Mouse (Mus musculus) CH12.LX (cell line): Measurements from ENCODE around the gene Nol3. TPM values are rescaled to one million over a fixed set of nuclear protein-coding genes. Genes with fewer than 3 reads are reported as not detected.

Experiments
- DNase-seq: peaks from one replicate; pipeline ENCODE4 v3.0.0-alpha.2; 2013; ENCODE audit errors: extremely low read depth
- H3K27ac ChIP-seq: 2 replicates; pipeline ENCODE4 v1.5.1; 2012; ENCODE audit warnings: low read depth, mild to moderate bottlenecking, control low read depth, moderate library complexity; ENCODE audit not compliant: insufficient read depth
- H3K27me3 ChIP-seq: replicated peaks from 2 replicates; pipeline ENCODE3; 2012; ENCODE audit warnings: inconsistent platforms
- H3K36me3 ChIP-seq, 2 experiments: replicated peaks in 1 of 2; 2 replicates each; pipeline versions ENCODE3 to v1.6.1; 2012; ENCODE audit warnings: inconsistent platforms in 1 of 2, low read length in 1 of 2, mild to moderate bottlenecking in 1 of 2, mixed read lengths in 1 of 2, moderate library complexity in 1 of 2; ENCODE audit not compliant: control insufficient read depth in 1 of 2, insufficient read depth in 1 of 2
- H3K4me1 ChIP-seq, 2 experiments: 2 replicates each; pipeline ENCODE4 v1.6.1; 2012; ENCODE audit warnings: inconsistent platforms in 1 of 2, moderate library complexity in 1 of 2; ENCODE audit not compliant: insufficient read depth in 2 of 2, control insufficient read depth in 1 of 2
- H3K4me2 ChIP-seq: 2 replicates; pipeline ENCODE4 v1.6.1; 2012; ENCODE audit warnings: low read depth, mild to moderate bottlenecking, control low read depth; ENCODE audit not compliant: poor library complexity, insufficient read depth, severe bottlenecking
- H3K4me3 ChIP-seq, 3 experiments: fragments of 150-350 bp in 1 of 3; sonication (generic) in 1 of 3; replicated peaks in 1 of 3; 2 replicates each; pipeline versions ENCODE3 to v1.5.1; 2011 to 2012; ENCODE audit warnings: low read depth in 2 of 3, low read length in 2 of 3, mild to moderate bottlenecking in 2 of 3, moderate library complexity in 2 of 3, control low read depth in 1 of 3, improper control_type of control experiment in 1 of 3, inconsistent platforms in 1 of 3, mixed read lengths in 1 of 3; ENCODE audit not compliant: poor library complexity in 1 of 3
- H3K79me2 ChIP-seq: replicated peaks from 2 replicates; pipeline ENCODE4 v1.6.1; 2012; ENCODE audit warnings: mild to moderate bottlenecking, moderate library complexity; ENCODE audit not compliant: control insufficient read depth, poor library complexity, insufficient read depth, severe bottlenecking; ENCODE audit errors: extremely low read depth
- H3K9ac ChIP-seq: 2 replicates; pipeline ENCODE4 v1.6.1; 2012; ENCODE audit warnings: low read depth, mild to moderate bottlenecking, control low read depth, moderate library complexity; ENCODE audit not compliant: insufficient read depth
- H3K9me3 ChIP-seq: replicated peaks from 2 replicates; pipeline ENCODE3; 2012; ENCODE audit warnings: low read length, inconsistent platforms, mixed read lengths
- CHD2 ChIP-seq: IDR thresholded peaks from 2 replicates; pipeline ENCODE4 v1.6.1; 2011; ENCODE audit warnings: low read length, improper control_type of control experiment
- CTCF ChIP-seq, 2 experiments: IDR thresholded peaks in 1 of 2; conservative IDR thresholded peaks in 1 of 2; 2 replicates each; pipeline ENCODE4 v1.5.1; 2011 to 2012; ENCODE audit warnings: low read depth in 2 of 2, low read length in 2 of 2, improper control_type of control experiment in 1 of 2, inconsistent platforms in 1 of 2, mild to moderate bottlenecking in 1 of 2, moderate library complexity in 1 of 2
- E2F4 ChIP-seq: IDR thresholded peaks from 2 replicates; pipeline ENCODE4 v1.6.1; 2011; ENCODE audit warnings: low read depth, low read length, improper control_type of control experiment; ENCODE audit not compliant: insufficient replicate concordance
- ELF1 ChIP-seq: IDR thresholded peaks from 2 replicates; pipeline ENCODE4 v1.6.1; 2014; ENCODE audit warnings: low read depth, mild to moderate bottlenecking, inconsistent platforms, low read length, improper control_type of control experiment
- EP300 ChIP-seq: IDR thresholded peaks from 2 replicates; pipeline ENCODE4 v1.6.1; 2011; ENCODE audit warnings: low read length, improper control_type of control experiment
- ETS1 ChIP-seq: conservative IDR thresholded peaks from 2 replicates; pipeline ENCODE4 v1.6.1; 2012; ENCODE audit warnings: low read depth, mild to moderate bottlenecking, inconsistent platforms, low read length, improper control_type of control experiment, moderate library complexity
- GABPA ChIP-seq: IDR thresholded peaks from 2 replicates; pipeline ENCODE4 v1.6.1; 2012; ENCODE audit warnings: low read depth, low read length, improper control_type of control experiment, inconsistent platforms; ENCODE audit not compliant: insufficient replicate concordance
- HCFC1 ChIP-seq: IDR thresholded peaks from 2 replicates; pipeline ENCODE4 v1.6.1; 2012; ENCODE audit warnings: low read depth, mild to moderate bottlenecking, inconsistent platforms, low read length, improper control_type of control experiment
- JUN ChIP-seq: IDR thresholded peaks from 2 replicates; pipeline ENCODE4 v1.6.1; 2011; ENCODE audit warnings: low read depth, mild to moderate bottlenecking, low read length, improper control_type of control experiment, moderate library complexity; ENCODE audit not compliant: insufficient read depth
- JUND ChIP-seq: conservative IDR thresholded peaks from 2 replicates; pipeline ENCODE4 v1.6.1; 2011; ENCODE audit warnings: low read depth, low read length, improper control_type of control experiment
- KAT2A ChIP-seq: IDR thresholded peaks from 2 replicates; pipeline ENCODE4 v1.6.1; 2012; ENCODE audit warnings: low read length, improper control_type of control experiment, inconsistent platforms; ENCODE audit not compliant: insufficient replicate concordance
- MAFK ChIP-seq: IDR thresholded peaks from 2 replicates; pipeline ENCODE4 v1.6.1; 2011; ENCODE audit warnings: low read length, improper control_type of control experiment; ENCODE audit not compliant: insufficient replicate concordance
- MAX ChIP-seq: IDR thresholded peaks from 2 replicates; pipeline ENCODE4 v1.6.1; 2011; ENCODE audit warnings: low read length, improper control_type of control experiment
- MAZ ChIP-seq: IDR thresholded peaks from 2 replicates; pipeline ENCODE4 v1.6.1; 2012; ENCODE audit warnings: low read depth, mild to moderate bottlenecking, inconsistent platforms, low read length, improper control_type of control experiment, moderate library complexity
- MEF2A ChIP-seq: IDR thresholded peaks from 2 replicates; pipeline ENCODE4 v1.6.1; 2014; ENCODE audit warnings: low read depth, mild to moderate bottlenecking, inconsistent platforms, low read length, improper control_type of control experiment, borderline replicate concordance
- MXI1 ChIP-seq: IDR thresholded peaks from 2 replicates; pipeline ENCODE4 v1.6.1; 2011; ENCODE audit warnings: mild to moderate bottlenecking, low read depth, low read length, improper control_type of control experiment
- MYC ChIP-seq: IDR thresholded peaks from 2 replicates; pipeline ENCODE4 v1.6.1; 2011; ENCODE audit warnings: low read depth, mild to moderate bottlenecking, improper control_type of control experiment, low read length
- NRF1 ChIP-seq: IDR thresholded peaks from 2 replicates; pipeline ENCODE4 v1.6.1; 2014; ENCODE audit warnings: low read depth, mild to moderate bottlenecking, inconsistent platforms, low read length, improper control_type of control experiment, moderate library complexity
- PAX5 ChIP-seq: IDR thresholded peaks from 2 replicates; pipeline ENCODE4 v1.6.1; 2012; ENCODE audit warnings: low read length, inconsistent platforms, mixed read lengths
- POLR2A ChIP-seq: IDR thresholded peaks from 2 replicates; pipeline ENCODE4 v1.6.1; 2011; ENCODE audit warnings: low read depth, mild to moderate bottlenecking, improper control_type of control experiment, low read length
- POLR2AphosphoS2 ChIP-seq: IDR thresholded peaks from 2 replicates; pipeline ENCODE4 v1.6.1; 2011; ENCODE audit warnings: low read depth, low read length, improper control_type of control experiment
- RAD21 ChIP-seq: IDR thresholded peaks from 2 replicates; pipeline ENCODE4 v1.6.1; 2011; ENCODE audit warnings: low read depth, mild to moderate bottlenecking, low read length, improper control_type of control experiment, moderate library complexity
- RCOR1 ChIP-seq: conservative IDR thresholded peaks from 2 replicates; pipeline ENCODE4 v1.6.1; 2012; ENCODE audit warnings: low read depth, mild to moderate bottlenecking, inconsistent platforms, low read length, improper control_type of control experiment
- SIN3A ChIP-seq: IDR thresholded peaks from 2 replicates; pipeline ENCODE4 v1.6.1; 2012; ENCODE audit warnings: low read length, improper control_type of control experiment, inconsistent platforms
- SMC3 ChIP-seq: IDR thresholded peaks from 2 replicates; pipeline ENCODE4 v1.6.1; 2011; ENCODE audit warnings: low read depth, low read length, improper control_type of control experiment
- TBP ChIP-seq: conservative IDR thresholded peaks from 2 replicates; pipeline ENCODE4 v1.6.1; 2011; ENCODE audit warnings: low read depth, low read length, improper control_type of control experiment
- TCF12 ChIP-seq: IDR thresholded peaks from 2 replicates; pipeline ENCODE4 v1.6.1; 2014; ENCODE audit warnings: low read depth, mild to moderate bottlenecking, inconsistent platforms, low read length, improper control_type of control experiment
- ZKSCAN1 ChIP-seq: IDR thresholded peaks from 2 replicates; pipeline ENCODE4 v1.6.1; 2012; ENCODE audit warnings: low read depth, inconsistent platforms, low read length, improper control_type of control experiment, borderline replicate concordance
- ZNF384 ChIP-seq: IDR thresholded peaks from 2 replicates; pipeline ENCODE4 v1.6.1; 2012; ENCODE audit warnings: low read depth, low read length, improper control_type of control experiment, inconsistent platforms
- dilution Hi-C: fragments of 300-500 bp; cut with MboI; formaldehyde crosslinking; loops from 2 replicates; pipeline ENCODE4 v1.14.3; 2020; ENCODE audit warnings: low sequenced_read_pairs; ENCODE audit not compliant: extremely low pct_unique_long_range_greater_than_20kb, extremely low pct_ligation_motif_present
- in situ Hi-C: fragments of 300-500 bp; cut with MboI; formaldehyde crosslinking; loops from 3 replicates; pipeline ENCODE4 v1.14.3; 2019; ENCODE audit warnings: low sequenced_read_pairs, low pct_ligation_motif_present, low pct_unique_long_range_greater_than_20kb, mixed read lengths
- polyA plus RNA-seq: library from polyadenylated mRNA; unstranded; fragments of >175 nt; gene quantifications from 2 replicates; pipeline ENCODE4 v1.2.1, GENCODE M21; 2012; ENCODE audit warnings: low read depth; ENCODE audit not compliant: insufficient read length
- total RNA-seq, 2 experiments: library from RNA; depleted of rRNA; stranded (reverse); fragments of 300-350 nt in 1 of 2; fragments of >200 nt in 1 of 2; gene quantifications; 2 replicates each; pipeline ENCODE4 v1.2.3; 2012 to 2014

Gene Nol3
- total and polyA plus RNA-seq, 3 experiments: 0.31 to 0.34 TPM; not detected in 1

DNA sequence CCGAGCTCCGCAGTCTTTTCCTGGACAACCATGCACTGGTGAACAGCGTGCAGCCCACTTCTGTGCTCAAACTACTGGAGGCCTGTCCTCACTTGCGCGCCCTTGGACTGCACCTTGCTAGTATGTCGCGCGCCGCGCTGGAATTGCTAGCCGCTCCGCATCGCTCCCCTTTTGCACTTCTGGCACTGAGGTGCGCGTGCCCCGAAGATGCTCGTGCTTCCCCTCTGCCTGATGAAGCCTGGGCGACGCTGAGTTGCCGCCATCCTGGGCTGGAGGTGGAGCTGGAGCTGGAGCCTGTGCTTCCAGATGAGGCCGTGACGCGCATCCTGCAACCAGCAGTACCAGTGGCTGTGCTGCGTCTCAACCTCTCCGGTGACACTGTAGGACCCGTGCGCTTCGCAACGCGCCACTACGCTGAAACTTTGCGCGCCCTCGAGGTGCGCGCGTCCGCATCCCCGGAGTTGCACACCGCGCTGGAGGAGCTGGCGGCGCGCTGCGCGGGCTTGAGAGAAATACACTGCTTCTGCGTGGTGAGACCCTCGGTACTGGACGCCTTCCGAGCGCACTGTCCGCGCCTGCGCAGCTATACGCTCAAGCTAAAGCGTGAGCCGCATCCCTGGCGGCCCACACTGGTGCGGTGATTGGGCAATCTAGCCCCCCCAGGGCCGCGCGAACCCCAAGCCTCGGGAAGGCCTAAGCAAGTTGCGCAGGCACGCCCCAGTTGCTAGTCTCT, 7.4 kb upstream of the Nol3 start:
- H3K9me3 ChIP-seq: peaks cover 19% of the 10 kb centered on the region
- no peak for DNase-seq
- no peak for TF ChIP-seq PAX5
- no peak for TF ChIP-seq POLR2A
- no peak for TF ChIP-seq SMC3
- TF ChIP-seq ELF1: no peak
- TF ChIP-seq HCFC1: no peak
- no peak for TF ChIP-seq MXI1
- no peak for TF ChIP-seq MAZ
- TF ChIP-seq CTCF (conservative IDR thresholded peaks at IDR 0.05 in 1 of 2, IDR thresholded peaks at IDR 0.05 in 1 of 2; ENCODE audit: low read depth in 2 of 2, low read length in 2 of 2): no peak
- TF ChIP-seq RCOR1: no peak
- no peak for TF ChIP-seq GABPA
- no peak for TF ChIP-seq TBP
- no peak for TF ChIP-seq SIN3A
- no peak for TF ChIP-seq NRF1
- no peak for TF ChIP-seq JUN
- no peak for TF ChIP-seq TCF12
- no peak for TF ChIP-seq POLR2AphosphoS2
- TF ChIP-seq RAD21: no peak
- no peak for TF ChIP-seq ZNF384
- in situ Hi-C loops: no loop called here
- H3K27ac ChIP-seq: no peak overlapping the region
- H3K79me2 ChIP-seq: no peaks in the 10 kb centered on the region
- no peak overlapping the region for H3K9ac ChIP-seq
- H3K36me3 ChIP-seq: peaks cover 22 to 37% of the 10 kb centered on the region in 2 experiments
- dilution Hi-C loops: no loop called here
- H3K4me3 ChIP-seq: no peak overlapping the region
- H3K4me2 ChIP-seq: no peak overlapping the region
- H3K4me1 ChIP-seq: peaks cover 0 to 16% of the 10 kb centered on the region in 2 experiments; a peak in 2 of 4 replicates
- H3K27me3 ChIP-seq: no peaks in the 10 kb centered on the region

DNA sequence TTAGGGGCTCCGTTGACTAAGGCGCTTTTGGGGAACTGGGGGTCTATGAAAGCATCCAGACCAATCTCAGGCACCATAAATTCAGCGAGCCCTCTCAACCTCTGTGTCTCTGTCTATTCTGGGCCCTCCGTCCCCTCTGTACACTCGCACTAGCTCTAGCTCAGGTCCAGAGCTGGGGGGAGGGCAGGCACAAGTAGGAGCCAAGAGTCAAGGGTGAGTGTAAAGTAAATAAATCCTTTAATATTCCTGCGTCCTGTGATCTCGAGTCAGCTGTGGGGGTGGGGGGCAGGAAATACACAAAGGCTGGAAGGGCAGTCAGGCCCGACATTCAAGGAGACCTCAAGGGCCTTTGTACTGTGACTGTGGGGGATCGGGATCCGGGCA, 6.9 kb upstream of the Nol3 start:
- Histone ChIP-seq H3K4me3 (no peak overlapping the region), H3K36me3 (peaks cover 22 to 37% of the 10 kb centered on the region in 2 experiments), H3K79me2 (no peaks in the 10 kb centered on the region), H3K27ac (no peak overlapping the region), H3K4me2 (no peak overlapping the region), H3K27me3 (no peaks in the 10 kb centered on the region), H3K9me3 (peaks cover 19% of the 10 kb centered on the region), H3K4me1 (peaks cover 0 to 16% of the 10 kb centered on the region in 2 experiments; a peak in 2 of 4 replicates), H3K9ac (no peak overlapping the region)
- TF ChIP-seq MAZ: no peak
- TF ChIP-seq SIN3A: no peak
- TF ChIP-seq POLR2AphosphoS2: no peak
- no peak for TF ChIP-seq TCF12
- no peak for TF ChIP-seq E2F4
- TF ChIP-seq GABPA: no peak
- no peak for TF ChIP-seq MAX
- no peak for TF ChIP-seq CHD2
- no peak for TF ChIP-seq MYC
- TF ChIP-seq JUND: no peak
- TF ChIP-seq MAFK: no peak
- TF ChIP-seq EP300: no peak
- TF ChIP-seq ZKSCAN1: no peak
- TF ChIP-seq KAT2A: no peak
- no peak for TF ChIP-seq ETS1
- TF ChIP-seq MEF2A: no peak
- no peak for TF ChIP-seq MXI1
- in situ Hi-C loops: no loop called here
- DNase-seq: no peak
- dilution Hi-C loops: no loop called here
